Mouse (Mus musculus) embryonic facial prominence, embryonic 15.5 days (tissue): ENCODE results near the gene Gpx2. TPM values are rescaled to one million over a fixed set of nuclear protein-coding genes. Genes with fewer than 3 reads are reported as not detected.

Experiments
- ATAC-seq: fragments of 200-750 bp; cut with Nextera tagmentation; 2 replicates; pipeline ENCODE4 v1.8.0; 2017; ENCODE audit warnings: low read depth, moderate TSS enrichment; ENCODE audit not compliant: insufficient number of reproducible peaks, low FRiP score, low TSS enrichment
- H3K27ac ChIP-seq: fragments of 300-500 bp; sonication (generic); replicated peaks from 2 replicates; pipeline ENCODE4 v1.5.1; 2015; ENCODE audit warnings: mild to moderate bottlenecking, inconsistent platforms
- H3K27me3 ChIP-seq: fragments of 300-500 bp; sonication (generic); 2 replicates; pipeline ENCODE4 v1.6.1; 2015; ENCODE audit warnings: inconsistent platforms
- H3K36me3 ChIP-seq: fragments of 300-500 bp; sonication (generic); 2 replicates; pipeline ENCODE4 v1.6.1; 2015; ENCODE audit warnings: mild to moderate bottlenecking, inconsistent platforms
- H3K4me1 ChIP-seq: fragments of 300-500 bp; sonication (generic); 2 replicates; pipeline ENCODE4 v1.6.1; 2015; ENCODE audit warnings: inconsistent platforms
- H3K4me2 ChIP-seq: fragments of 300-500 bp; sonication (generic); replicated peaks from 2 replicates; pipeline ENCODE4 v1.6.1; 2015; ENCODE audit warnings: mild to moderate bottlenecking, inconsistent platforms
- H3K4me3 ChIP-seq: fragments of 300-500 bp; sonication (generic); replicated peaks from 2 replicates; pipeline ENCODE4 v1.5.1; 2015; ENCODE audit warnings: mild to moderate bottlenecking, inconsistent platforms
- H3K9ac ChIP-seq: fragments of 300-500 bp; sonication (generic); 2 replicates; pipeline ENCODE4 v1.6.1; 2015; ENCODE audit warnings: inconsistent platforms
- H3K9me3 ChIP-seq: fragments of 300-500 bp; sonication (generic); replicated peaks from 2 replicates; pipeline ENCODE4 v1.6.1; 2016; ENCODE audit warnings: inconsistent platforms
- WGBS: fragments of 180-500 bp; shearing (Covaris S2); methylation state at CpG from one replicate; pipeline ENCODE4 v1.1.7; 2015; 5-methylcytosine and 5-hydroxymethylcytosine counted together
- polyA plus RNA-seq: library from polyadenylated mRNA; unstranded; fragments of >200 nt; fragmentation: Nextera tagmentation; extraction: Ambion mirVana; gene quantifications from 2 replicates; pipeline ENCODE4 v1.2.1, GENCODE M21; 2015

The Gpx2 gene
- polyA plus RNA-seq, 1 experiment from 2014 or later = 5.1 TPM

- Histone ChIP-seq H3K9ac (no peak overlapping the region), H3K4me3 (no peak overlapping the region), H3K27me3 (no peaks in the 10 kb centered on the region), H3K9me3 (no peaks in the 10 kb centered on the region), H3K4me1 (no peaks in the 10 kb centered on the region), H3K36me3 (no peaks in the 10 kb centered on the region), H3K27ac (no peak overlapping the region), H3K4me2 (no peak overlapping the region)
- no peak for ATAC-seq
- WGBS = 70% methylated on average over 16 of the region's 16 CpGs
Measured at GRCm38 (mm10) chr12:76750866-76751459, 44.4 kb downstream of the Gpx2 start.

Other genes with a start within 250 kb of the Gpx2 start
- gene Sptb, start 85.0 kb downstream of the Gpx2 start, polyA plus RNA-seq = 0.76 and 0.85 TPM in 2 replicates
- 125 and 127 TPM in 2 replicates for gene Churc1, start 30.0 kb downstream of the Gpx2 start, polyA plus RNA-seq
- 46.8 and 47.1 TPM in 2 replicates for gene Fntb, start 30.0 kb downstream of the Gpx2 start, polyA plus RNA-seq
- 39.0 and 42.3 TPM in 2 replicates for gene Rab15, start 27.4 kb upstream of the Gpx2 start, polyA plus RNA-seq
- gene Max, start 166.6 kb upstream of the Gpx2 start, polyA plus RNA-seq = 16.5 and 17.3 TPM in 2 replicates